Mouse (Mus musculus) heart, postnatal 0 days (tissue): ENCODE measurements around the gene Chsy1.

Experiments
- CTCF ChIP-seq: IDR thresholded peaks from 2 replicates; pipeline ENCODE4 v1.5.1; 2016; ENCODE audit warnings: antibody characterized with exemption, control low read depth, low read depth
- EP300 ChIP-seq: IDR thresholded peaks from 2 replicates; pipeline ENCODE4 v1.6.1; 2016; ENCODE audit warnings: antibody characterized with exemption, low read depth

GRCm38 (mm10) chr7:66159961-66160360 lies 50.6 kb downstream of the Chsy1 start:
- TF ChIP-seq CTCF, result no peak
- TF ChIP-seq EP300, result no peak
